Mouse (Mus musculus) frontal cortex, adult (tissue): Measurements from ENCODE around the gene Gnao1.

ENCODE experiments used
- ATAC-seq: cut with Nextera tagmentation; 2 replicates; pipeline ENCODE4 v1.9.2; 2017; ENCODE audit warnings: mild to moderate bottlenecking, moderate library complexity, mixed read lengths; ENCODE audit not compliant: low TSS enrichment

The Gnao1 gene

DNA sequence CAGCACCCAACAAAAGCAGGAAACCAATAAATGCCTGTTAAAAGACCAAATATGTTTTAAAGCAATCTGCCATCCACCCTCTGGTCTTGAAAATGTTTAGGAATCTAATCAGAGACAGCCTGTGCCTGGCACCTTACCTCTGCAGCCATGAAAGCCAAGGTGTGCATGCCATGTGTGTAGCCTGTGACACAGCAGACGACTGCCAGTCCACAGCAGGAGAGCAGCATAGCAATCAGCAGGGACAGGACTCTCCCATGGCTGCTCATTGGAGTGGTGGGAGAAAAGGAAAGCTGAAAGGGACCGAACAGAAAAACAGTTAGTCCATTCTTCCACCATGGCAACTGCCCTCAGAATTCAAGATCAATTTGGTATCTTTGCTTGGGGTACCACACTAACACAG lies 189.2 kb downstream of the Gnao1 start:
- ATAC-seq = no peak

DNA sequence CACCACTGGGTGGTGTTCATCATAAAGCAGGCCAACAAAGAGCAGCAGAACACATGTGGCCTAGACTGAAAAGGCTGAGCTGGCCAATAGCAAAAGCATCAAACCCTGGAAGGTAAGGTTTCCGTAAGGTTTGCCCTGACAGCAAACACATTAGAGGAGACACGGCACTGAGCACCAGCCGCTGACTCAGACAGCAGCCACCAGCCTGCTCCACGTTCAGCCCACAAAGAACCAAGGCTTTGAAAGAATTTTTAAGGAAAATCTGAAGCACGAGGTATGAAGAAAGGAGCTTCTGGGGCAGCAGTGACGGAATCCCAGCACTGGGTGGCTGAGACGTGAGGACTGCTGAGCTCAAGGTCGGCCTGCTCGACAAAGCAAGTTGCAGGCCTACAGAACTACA lies 194.4 kb downstream of the Gnao1 start:
- ATAC-seq = peak; percentile 87

DNA sequence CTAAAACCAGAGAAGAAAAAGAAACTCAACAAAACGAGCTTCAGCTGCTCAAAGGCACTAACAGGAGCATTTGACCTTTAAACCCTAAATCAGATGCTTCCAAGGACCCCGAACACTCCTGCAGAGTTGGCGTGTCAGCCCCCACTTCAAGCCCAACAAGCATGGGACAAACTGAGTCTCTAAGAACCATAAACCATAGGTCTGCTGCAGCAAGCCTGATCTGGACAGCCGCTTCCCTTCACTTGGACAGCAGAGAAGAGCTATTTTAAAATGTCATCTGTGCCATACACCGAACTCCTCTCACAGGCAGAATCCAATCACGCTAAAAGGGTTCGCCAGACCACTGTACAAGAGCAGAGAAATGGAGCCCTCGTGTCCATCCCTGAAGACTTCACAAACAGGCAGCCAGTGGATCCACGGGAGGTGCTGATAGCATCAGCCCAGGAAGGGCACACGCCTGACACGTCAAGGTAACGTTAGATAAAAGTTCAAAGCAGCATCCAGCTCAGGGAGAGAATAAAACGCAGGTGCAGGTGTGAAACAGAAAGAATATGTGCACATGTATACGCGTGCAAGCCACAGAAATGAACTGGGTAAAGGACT lies 199.6 kb downstream of the Gnao1 start:
- no peak for ATAC-seq

DNA sequence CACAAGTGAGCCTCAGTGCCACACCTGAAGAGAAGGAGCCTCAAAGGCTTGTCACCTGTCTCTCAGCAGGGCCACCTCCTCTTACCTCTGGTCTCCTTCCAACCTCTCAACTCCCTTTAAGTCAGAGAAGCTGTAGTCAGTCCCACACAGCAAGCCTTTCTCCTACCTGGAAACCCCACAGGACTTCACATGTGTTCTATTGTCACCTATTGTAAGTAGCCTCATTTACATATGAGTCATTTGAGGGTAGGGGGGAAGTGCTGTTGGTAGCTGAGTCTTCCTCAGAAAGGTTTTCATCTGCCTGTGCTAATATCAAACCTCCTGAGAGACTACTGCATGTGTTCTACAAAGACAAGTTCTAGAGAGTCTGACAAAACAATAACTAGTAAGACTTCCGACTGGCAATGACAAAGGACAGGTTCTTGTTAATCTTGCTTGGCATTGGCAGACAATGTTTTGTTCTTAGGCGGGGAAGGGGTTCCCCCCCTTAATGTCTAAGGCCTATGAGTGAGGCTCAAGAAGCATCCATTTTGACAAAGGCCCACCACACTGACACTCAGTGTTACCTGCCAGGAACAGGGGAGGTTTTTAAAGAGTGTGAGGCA lies 200.4 kb downstream of the Gnao1 start:
- no peak for ATAC-seq

DNA sequence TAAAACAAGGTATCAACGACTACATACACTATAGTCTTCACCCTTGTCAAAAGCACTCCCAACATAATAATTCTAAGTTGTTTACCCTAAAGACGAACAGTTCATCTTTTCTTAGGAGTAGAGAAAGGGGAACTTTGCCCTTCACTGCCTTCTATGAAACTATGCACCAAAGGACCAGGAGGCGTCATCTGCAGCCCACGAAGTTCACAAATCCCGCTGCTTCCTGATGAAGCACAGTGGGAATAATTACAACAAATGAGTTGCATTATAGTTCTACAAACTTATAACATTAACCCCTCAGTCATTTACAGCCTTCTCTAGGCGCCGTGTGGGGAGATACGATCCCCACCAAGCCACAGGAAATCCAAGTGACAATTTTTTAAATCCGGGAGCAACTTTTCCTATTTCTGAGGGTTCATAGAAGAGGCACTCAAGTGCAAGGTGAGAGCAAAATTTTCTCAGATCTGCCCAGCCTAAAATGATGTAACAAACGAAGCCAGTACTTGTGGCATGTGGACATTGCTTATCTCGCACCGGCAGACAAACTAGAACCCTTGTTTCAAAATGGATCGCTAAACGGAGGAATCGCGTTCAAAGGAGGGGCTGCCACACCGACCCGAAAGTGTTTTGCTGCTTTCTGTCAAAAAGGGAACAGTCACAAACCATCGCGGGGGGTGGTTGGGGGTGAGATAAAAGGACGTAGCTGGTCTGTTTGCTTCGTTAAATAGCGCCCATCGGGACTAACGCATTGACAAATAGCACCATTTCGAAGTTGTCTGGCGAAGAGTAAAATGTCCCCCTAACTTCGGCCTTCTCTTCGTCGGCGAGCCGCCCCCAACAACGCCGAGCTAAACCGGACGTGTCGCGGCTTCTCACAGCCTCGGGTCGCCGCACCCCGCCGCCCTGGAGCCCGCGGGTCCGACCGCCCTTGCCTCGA lies 201.6 kb downstream of the Gnao1 start:
- ATAC-seq = peak; percentile 5; the same call in 1 of the 2 replicates

DNA sequence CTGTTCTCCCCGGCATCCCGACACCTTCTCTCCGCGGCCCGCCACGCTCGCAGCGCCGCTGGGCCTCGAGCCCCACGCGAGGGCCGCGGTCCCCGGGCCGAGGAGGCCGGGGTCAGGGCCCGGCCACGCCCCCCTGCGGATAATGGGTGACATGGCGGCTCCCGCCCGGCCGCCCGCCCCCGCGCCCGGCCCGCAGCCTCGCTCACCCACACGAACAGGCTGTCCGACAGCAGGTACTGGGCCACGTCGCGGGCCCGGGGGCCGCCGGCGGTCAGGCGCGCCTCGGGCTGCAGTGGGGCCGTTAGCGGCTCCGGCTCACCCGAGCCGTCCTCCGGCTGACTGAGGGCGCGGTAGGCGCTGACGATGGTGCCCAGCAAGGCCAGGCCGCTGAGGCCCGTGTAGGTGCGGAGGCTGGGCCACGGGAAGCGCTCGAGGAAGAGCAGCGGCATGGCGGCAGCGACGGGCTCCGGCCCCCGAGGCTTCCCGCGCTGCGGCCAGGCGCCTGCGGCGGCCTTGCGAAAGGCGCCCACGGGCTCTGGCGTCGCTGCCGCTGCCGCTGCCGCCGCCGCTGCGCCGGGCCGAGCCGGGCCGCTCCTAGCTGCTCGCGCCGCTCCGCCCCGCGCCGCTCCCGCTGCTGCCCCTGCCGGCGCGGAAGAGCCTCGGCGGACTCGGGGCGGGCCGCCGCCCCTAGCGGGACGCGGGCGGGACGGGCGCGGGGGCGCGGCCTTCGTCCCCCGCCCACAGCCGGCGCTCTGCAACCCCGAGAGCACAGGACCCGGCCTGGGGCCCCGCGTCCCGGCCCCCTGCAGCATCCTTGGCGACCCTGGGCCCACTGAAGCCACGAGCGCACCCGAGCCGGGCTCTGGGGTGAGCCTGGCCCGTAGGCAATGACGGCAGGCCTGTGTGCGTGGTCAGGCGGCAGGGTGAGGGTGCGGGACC lies 202.5 kb downstream of the Gnao1 start, which contains the start of gene Amfr:
Gene Amfr, minus strand, starts transcription at position 830 of the 939 bp plus-strand sequence.
- ATAC-seq = peak; percentile 80

DNA sequence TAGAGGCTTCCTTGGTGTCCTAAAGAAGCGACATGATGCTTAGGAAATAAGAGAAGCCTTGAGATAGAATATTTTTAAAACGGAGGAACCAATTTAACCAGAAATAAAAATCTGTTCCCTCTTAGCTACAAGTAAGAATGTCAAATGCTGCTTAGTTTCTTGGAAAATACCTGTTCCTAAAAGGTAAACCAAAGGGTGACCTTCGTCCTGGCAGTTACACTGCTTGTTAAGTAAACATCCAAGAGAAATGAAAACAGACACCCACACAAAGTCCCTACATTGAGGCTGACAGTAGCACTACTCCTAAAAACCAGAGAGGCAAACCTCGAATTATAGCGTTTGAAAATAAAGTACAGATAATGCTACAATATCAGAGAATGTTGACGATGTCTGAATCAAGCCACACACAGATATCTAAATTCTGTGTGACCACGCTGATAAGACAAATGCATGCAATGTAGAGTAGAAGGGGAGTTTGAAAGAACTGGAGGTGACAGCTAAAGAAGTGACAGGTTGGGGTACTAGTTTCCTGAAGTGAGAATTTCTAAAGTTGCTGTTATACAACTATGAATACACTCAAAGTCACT lies 203.4 kb downstream of the Gnao1 start:
- no peak for ATAC-seq
